Mouse (Mus musculus): ENCODE measurements around the gene Mtf2. TPM values are rescaled to one million over a fixed set of nuclear protein-coding genes. Genes with fewer than 3 reads are reported as not detected.
"Not testable (repeated sequence)": the region's sequence is repeated elsewhere in the genome, so short reads cannot be mapped to it uniquely, and the experiment has no call there.

The Mtf2 gene
- total RNA-seq, 2 experiments from 2014 or later = 43.1 to 65.6 TPM

DNA sequence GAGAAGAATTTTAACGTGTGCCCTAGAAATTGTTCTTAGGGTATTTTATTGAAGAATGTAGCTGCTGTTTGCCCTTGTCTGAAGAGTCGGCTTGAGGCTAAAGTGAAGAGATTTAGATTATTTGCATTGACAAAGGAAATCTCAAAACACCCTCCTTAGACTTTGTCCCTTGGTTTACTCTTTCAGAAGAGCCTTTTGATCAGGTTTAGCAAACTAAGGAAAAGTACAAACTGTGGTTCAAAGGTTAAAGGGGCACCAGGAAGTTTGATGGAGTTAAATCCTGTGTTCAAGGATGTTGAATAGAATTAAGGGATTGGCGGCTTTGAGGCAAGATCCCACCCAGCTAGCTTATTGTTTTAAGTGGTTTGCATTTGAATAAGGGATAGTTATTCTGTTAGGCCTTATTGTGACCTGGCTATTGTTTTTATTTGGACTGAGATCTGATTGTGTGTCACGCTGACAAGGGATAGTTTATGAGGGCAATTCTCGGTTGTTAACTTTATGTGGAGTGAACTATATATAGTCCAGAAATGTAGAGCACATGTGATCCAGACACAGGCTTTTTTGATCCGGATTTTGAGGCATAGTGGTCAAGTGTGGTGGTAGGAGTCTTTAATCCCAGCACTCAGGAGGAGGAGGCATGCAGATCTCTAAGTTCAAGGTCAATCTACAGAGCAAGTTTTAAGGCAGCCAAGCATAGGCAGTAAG, 11.5 kb downstream of the Mtf2 start:
- intact Hi-C loops (cut with DNase I) = no loop called here
- no peak for DNase-seq (ENCODE audit: low spot score in 2 of 2)

GRCm38 (mm10) chr5:108079603-108080002, 14.1 kb downstream of the Mtf2 start:
- intact Hi-C loops (cut with DNase I) = no loop called here

DNA sequence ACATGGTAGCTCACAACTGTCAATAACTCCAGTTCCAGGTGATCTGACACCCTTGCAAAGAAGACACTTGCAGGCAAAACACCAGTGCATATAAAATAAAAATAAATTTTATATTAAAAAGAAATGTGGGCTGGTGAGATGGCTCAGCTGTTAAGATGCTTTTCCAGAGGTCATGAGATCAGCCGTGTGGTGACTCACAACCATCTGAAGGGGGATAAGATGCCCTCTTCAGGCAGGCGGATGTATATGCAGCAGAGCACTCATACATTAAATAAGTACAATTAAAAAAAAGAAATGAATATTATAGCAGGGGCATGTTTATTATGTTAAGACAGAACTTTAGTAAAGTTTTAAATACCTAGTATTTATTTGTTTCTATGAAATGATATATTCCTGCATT, 16.9 kb downstream of the Mtf2 start:
- intact Hi-C loops (cut with DNase I) = no loop called here

More at GRCm38 (mm10) chr5:108079603-108080002, 14.1 kb downstream of the Mtf2 start:
- DNase-seq (ENCODE audit: low spot score in 2 of 2) = no peak

DNA sequence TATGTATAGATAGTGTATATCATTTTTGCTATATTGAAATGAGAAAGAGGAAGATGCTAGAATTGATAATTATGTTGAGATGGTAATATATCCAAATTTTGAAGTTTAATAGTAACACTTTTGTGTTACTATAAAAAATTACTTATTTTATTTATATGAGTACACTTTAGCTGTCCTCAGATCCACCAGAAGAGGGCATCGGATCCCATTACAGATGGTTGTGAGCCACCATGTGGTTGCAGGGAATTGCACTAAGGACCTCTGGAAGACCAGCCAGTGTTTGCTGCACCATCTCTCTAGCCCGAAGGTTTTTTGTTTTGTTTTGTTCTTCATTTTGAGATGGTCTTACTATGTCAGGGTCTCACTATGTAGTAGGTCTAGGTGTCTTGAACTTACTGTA, 20.0 kb downstream of the Mtf2 start:
- intact Hi-C loops (cut with DNase I) = no loop called here
- no peak for DNase-seq (ENCODE audit: low spot score in 2 of 2)

More for the DNA sequence above, 16.9 kb downstream of the Mtf2 start:
- DNase-seq (ENCODE audit: low spot score in 2 of 2) = no peak

DNA sequence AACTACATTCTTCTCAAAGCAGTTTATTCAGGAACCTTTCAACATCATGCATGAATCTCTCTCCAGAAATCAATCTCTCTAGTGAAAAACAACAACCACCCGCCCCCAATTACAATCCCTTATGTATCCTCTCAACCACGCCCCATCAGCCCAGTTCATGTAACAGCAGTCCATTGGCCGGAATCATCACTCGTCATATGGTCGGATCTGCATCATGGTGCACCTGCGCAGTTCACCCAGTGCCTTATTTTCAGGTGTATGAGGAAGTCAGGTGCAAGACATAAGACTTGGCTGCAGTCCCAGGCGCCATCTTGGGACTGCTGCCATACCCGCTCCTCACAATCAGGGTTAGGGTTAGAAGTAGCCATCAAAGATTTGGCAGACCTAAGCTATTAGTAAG, 27.3 kb downstream of the Mtf2 start:
- intact Hi-C loops (cut with DNase I); DNase-seq (ENCODE audit: low spot score in 2 of 2): not testable (repeated sequence)

DNA sequence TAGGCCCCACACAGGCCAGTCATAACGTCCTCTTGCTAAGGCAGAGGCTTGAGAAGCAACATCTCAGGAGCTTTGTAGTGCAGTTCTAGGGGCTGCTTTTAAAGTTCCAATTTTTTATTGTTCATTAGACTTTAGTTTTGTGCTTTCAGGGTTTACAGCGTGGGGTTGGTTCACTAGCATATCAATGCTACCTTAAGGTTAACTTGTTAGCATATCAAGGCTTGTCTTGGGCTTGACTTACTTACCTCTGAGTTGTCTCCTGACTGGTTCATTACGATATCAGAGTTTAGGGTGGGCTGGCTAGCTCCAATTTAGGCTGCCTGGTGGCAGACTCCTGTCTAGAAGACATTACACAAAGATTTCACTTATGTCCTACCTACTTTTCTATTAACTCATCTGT, 32.2 kb downstream of the Mtf2 start:
- intact Hi-C loops (cut with DNase I) = no loop called here
- DNase-seq (ENCODE audit: low spot score in 2 of 2) = no peak

DNA sequence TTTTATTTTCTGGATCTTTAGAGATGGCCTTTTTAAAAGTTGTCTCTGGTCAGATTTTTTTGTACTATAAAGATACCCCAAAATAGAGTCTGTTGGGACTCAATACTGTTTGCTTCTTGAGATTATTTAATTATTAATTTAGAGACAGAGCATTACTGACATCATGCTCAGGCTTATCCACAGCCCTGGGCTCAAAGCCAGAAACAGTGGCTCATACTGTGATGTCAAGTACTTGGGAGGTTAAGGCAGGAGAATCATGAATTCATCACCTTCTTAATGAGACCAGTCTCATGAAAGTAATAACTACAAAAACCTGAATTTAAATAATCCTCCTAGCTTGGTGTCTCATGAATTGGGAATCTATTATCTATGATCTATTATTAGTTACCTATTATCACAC, 34.7 kb downstream of the Mtf2 start:
- intact Hi-C loops (cut with DNase I) = no loop called here
- no peak for DNase-seq (ENCODE audit: low spot score in 2 of 2)

DNA sequence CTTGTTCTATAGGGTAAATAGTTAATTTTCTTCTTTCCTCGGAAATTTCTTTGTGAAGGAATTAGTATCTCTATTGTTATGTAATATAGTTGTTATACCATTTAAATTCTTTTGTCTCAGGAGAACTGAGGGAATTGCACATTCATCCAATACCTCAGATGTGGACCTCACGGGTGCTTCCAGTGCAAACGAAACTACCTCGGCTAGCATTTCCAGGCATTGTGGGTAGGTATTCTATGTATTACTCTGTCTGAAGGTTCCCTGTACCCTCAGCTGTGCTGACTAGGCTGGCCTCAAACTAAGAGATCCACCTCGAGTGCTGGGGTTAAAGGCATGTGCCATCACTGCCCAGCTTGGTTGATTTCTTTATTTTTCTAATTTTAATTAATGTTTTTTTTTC, 38.8 kb downstream of the Mtf2 start:
- DNase-seq (ENCODE audit: low spot score in 2 of 2) = no peak
- intact Hi-C loops (cut with DNase I) = no loop called here

DNA sequence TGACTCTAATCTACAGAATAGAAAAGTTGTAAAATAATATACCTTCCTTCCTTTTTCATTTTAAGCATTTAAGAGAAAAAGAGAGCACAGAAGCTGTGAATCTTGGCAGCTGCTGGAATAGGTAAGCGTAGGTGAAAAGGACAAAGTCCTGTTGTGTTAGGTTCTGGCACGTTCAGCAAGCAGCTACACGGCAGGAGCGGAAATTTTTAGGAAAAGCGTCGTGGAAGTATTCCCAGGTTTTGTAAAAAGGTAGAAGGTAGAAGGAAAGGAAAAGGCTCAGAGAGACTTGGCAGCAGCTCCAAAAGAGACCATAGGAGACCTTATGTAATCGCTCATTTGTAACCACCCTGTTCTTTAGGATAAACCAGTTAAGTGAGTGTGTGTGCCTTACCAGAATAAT, 43.9 kb downstream of the Mtf2 start:
- DNase-seq (ENCODE audit: low spot score in 2 of 2) = no peak
- intact Hi-C loops (cut with DNase I) = no loop called here

- intact Hi-C loops (cut with DNase I) = no loop called here
- no peak for DNase-seq (ENCODE audit: low spot score in 2 of 2)
Measured at GRCm38 (mm10) chr5:108117693-108118092, 52.2 kb downstream of the Mtf2 start.

DNA sequence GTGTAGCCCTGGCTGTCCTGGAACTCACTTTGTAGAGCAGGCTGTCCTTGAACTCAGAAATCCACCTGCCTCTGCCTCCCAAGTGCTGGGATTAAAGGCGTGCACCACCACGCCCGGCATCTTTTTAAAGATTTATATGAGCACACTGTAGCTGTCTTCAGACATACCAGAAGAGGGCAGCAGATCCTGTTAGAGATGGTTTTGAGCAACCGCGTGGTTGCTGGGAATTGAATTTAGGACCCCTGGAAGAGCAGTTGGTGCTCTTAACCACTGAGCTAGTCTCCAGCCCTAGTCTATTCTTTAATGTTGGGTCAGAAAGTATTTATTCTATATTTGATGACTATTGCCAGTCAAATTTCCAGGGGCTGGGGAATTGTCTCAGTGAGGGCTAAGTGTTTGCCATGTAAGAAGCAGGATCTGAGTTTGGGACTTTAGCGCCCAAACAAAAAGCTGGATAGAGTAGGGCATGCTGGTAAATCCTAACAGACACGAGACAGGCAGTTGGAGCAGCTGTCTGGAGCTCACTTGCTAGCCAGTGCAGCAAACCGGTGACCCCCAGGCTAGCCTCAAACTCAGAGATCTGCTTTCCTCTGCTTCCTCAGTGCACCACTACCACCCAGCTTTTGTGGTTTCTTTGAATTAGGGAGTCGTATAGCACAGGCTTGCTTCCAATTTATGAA, 54.9 kb downstream of the Mtf2 start:
- intact Hi-C loops (cut with DNase I) = no loop called here
- DNase-seq (ENCODE audit: low spot score in 2 of 2) = no peak

GRCm38 (mm10) chr5:108131849-108132440, 66.5 kb downstream of the Mtf2 start:
- DNase-seq (ENCODE audit: low spot score in 2 of 2) = no peak
- intact Hi-C loops (cut with DNase I) = loop anchor here (1.0 to 5.0 kb wide), 2 partner anchors 136 to 180 kb away; partner anchors contain the start of genes Dr1 and Pigg

- DNase-seq (ENCODE audit: low spot score in 2 of 2) = peak; percentile 97
- intact Hi-C loops (cut with DNase I) = loop anchor here (1.0 to 5.0 kb wide), 2 partner anchors 136 to 180 kb away; partner anchors contain the start of genes Dr1 and Pigg
Measured at GRCm38 (mm10) chr5:108132441-108133243, 67.2 kb downstream of the Mtf2 start, which contains the start of the genes Tmed5 and Ccdc18. TSS of gene Tmed5 (minus strand) at chr5:108132620. TSS of gene Ccdc18 (plus strand) at chr5:108132875.

DNA sequence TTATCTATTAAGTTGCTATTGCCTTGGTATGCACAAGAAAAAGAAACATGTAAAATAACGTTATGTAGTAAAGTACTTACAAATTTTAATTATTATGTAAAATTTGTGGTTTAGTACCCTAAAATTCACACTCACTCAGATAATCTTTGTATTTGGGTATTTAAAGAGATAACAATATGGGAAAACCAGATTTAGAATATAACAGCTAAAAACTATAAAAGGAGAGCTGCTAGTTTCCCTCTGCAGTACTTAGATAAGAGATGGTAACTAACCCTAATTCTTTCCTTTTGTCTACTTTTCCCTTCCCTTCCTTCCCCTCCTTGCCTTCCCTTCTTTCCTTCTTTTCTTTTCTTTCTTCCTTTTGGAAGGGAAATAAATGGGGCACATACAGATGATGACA, 87.1 kb downstream of the Mtf2 start:
- intact Hi-C loops (cut with DNase I) = no loop called here
- DNase-seq (ENCODE audit: low spot score in 2 of 2) = no peak

Other genes starting within 250 kb of the Mtf2 start
- gene Ube2d2b, start 235.6 kb upstream of the Mtf2 start, total RNA-seq (2021) = not detected
- 10 to 100 TPM; 73.4 to 88.4 TPM for gene Evi5, start 190.6 kb upstream of the Mtf2 start, total RNA-seq (2021)
- 10 to 100 TPM; 51.5 to 67.5 TPM for gene Rpl5, start 165.2 kb upstream of the Mtf2 start, total RNA-seq (2021)
- gene Fam69a, start 78.6 kb upstream of the Mtf2 start, total RNA-seq (2021) = 10 to 100 TPM; 26.2 to 33.0 TPM
- 10 to 100 TPM; 25.2 to 27.5 TPM for gene Tmed5, start 66.9 kb downstream of the Mtf2 start, total RNA-seq (2021)
- gene Ccdc18, start 67.2 kb downstream of the Mtf2 start, total RNA-seq (2021) = 1 to 10 TPM; 1.3 to 1.6 TPM
- gene Dr1, start 203.2 kb downstream of the Mtf2 start, total RNA-seq (2021) = 10 to 100 TPM; 32.0 to 32.2 TPM
- 10 to 100 TPM; 10.8 to 13.2 TPM for gene Pigg, start 246.9 kb downstream of the Mtf2 start, total RNA-seq (2021)